Mouse (Mus musculus): ENCODE results near the gene Olfr1436. TPM values are rescaled to one million over a fixed set of nuclear protein-coding genes. Genes with fewer than 3 reads are reported as not detected.
"Not testable (repeated sequence)": the region's sequence is repeated elsewhere in the genome, so short reads cannot be mapped to it uniquely, and the experiment has no call there.

The Olfr1436 gene
- polyA plus RNA-seq (2015; fragmentation: Nextera tagmentation; extraction: Ambion mirVana) = not detected in 2 replicates

GRCm38 (mm10) chr19:12299030-12299429 lies at the start of gene Olfr1436:
Olfr1436 (minus strand) TSS chr19:12299130.
- not testable (repeated sequence) for H3K4me3 ChIP-seq (replicated peaks); H3K27ac ChIP-seq; ATAC-seq (ENCODE audit: insufficient read depth, low FRiP score, low read depth); H3K36me3 ChIP-seq; H3K4me2 ChIP-seq; H3K4me1 ChIP-seq; H3K27me3 ChIP-seq (replicated peaks); H3K9ac ChIP-seq; H3K9me3 ChIP-seq
- WGBS = 90% methylated on average over 1 of the region's 1 CpGs

DNA sequence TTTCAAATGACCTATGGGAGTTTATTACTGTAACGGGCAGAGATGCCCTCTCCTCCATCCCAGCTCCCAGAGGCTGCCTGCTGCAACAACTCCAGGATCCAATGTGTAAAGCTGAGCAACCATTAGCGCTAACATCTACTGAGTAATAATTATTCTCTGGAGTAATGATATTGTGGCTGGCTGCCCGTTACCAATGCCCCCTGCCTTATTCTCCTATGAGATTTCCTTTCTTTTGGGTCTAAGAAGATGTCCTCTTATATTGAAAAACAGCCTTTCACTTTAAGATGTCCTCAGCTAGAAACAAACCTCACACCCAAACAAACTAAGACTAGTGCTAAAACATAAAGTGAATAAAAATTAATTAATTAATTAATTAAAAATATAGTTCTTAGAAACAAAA lies 36.9 kb upstream of the Olfr1436 start, which contains the start of gene Olfr1438-ps1:
Gene Olfr1438-ps1 (minus strand): TSS at position 101 of the 400 bp plus-strand sequence.
- Histone ChIP-seq H3K4me1 (no peaks in the 10 kb centered on the region), H3K27ac (no peak within 1 kb of the TSS), H3K27me3 (replicated peaks) (no peaks in the 10 kb centered on the region), H3K4me2 (no peak within 1 kb of the TSS), H3K36me3 (no peaks in the 10 kb centered on the region), H3K9ac (no peak within 1 kb of the TSS), H3K9me3 (no peaks in the 10 kb centered on the region), H3K4me3 (replicated peaks) (no peak within 1 kb of the TSS)
- no peak for ATAC-seq (ENCODE audit: insufficient read depth, low FRiP score, low read depth)
- WGBS = 81% methylated on average over 3 of the region's 3 CpGs

GRCm38 (mm10) chr19:12325001-12325400 lies 26.1 kb upstream of the Olfr1436 start, which contains the start of gene Olfr1437:
Olfr1437 (minus strand) TSS chr19:12325101.
- no peaks in the 10 kb centered on the region for H3K36me3 ChIP-seq
- no peak within 1 kb of the TSS for H3K4me2 ChIP-seq
- H3K4me3 ChIP-seq (replicated peaks) = no peak within 1 kb of the TSS
- no peak within 1 kb of the TSS for H3K9ac ChIP-seq
- H3K9me3 ChIP-seq = no peaks in the 10 kb centered on the region
- H3K4me1 ChIP-seq = no peaks in the 10 kb centered on the region
- ATAC-seq (ENCODE audit: insufficient read depth, low FRiP score, low read depth) = no peak
- H3K27ac ChIP-seq = no peak within 1 kb of the TSS
- 87% methylated on average over 2 of the region's 2 CpGs for WGBS
- H3K27me3 ChIP-seq (replicated peaks) = no peaks in the 10 kb centered on the region

DNA sequence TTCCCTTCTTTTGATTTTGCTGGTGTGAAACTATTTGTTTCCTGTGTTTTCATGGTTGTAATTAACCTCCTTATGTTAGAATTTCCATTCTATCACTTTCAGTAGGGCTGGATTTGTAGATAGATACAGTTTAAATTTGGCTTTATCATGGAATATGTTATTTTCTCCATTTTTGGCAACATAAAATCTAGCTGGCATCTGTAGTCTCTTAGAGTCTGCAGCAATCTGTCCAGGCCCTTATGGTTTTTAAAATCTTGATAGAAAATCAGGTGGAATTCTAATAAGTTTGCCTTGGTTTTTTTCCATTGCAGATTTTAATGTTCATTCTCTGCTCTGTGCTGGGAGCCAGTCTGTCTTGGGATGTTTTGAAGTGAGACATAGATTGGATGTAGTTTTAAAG lies 6.0 kb downstream of the Olfr1436 start:
- no peaks in the 10 kb centered on the region for H3K4me1 ChIP-seq
- H3K27ac ChIP-seq = no peak overlapping the region
- no peak overlapping the region for H3K4me2 ChIP-seq
- no peaks in the 10 kb centered on the region for H3K9me3 ChIP-seq
- ATAC-seq (ENCODE audit: insufficient read depth, low FRiP score, low read depth) = no peak
- H3K27me3 ChIP-seq (replicated peaks) = no peaks in the 10 kb centered on the region
- H3K4me3 ChIP-seq (replicated peaks) = no peak overlapping the region
- H3K9ac ChIP-seq = no peak overlapping the region
- no peaks in the 10 kb centered on the region for H3K36me3 ChIP-seq

DNA sequence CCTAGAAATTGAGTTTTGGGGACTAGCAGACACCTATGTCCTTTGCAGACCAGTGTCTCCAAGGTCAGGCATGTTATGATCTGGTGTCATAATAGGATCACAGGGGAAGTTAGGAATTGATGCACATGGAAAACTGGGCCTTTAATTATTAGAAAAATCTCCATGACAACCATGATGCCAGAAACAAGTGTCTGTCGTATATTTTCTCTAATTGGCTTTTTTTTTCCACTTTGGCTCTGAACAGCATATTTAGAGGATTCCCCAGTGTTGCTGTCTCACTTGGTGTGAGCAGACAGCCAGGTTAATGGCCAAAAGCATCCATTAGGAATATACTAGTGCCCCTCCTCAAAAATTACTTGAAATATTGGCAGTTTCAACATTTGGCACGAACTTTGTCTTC lies 19.4 kb downstream of the Olfr1436 start, which contains the start of gene Olfr1434:
Gene Olfr1434 (plus strand): TSS at position 301 of the 400 bp plus-strand sequence.
- Histone ChIP-seq H3K27ac (no peak within 1 kb of the TSS), H3K4me3 (replicated peaks) (no peak within 1 kb of the TSS), H3K36me3 (no peaks in the 10 kb centered on the region), H3K4me1 (no peaks in the 10 kb centered on the region), H3K4me2 (no peak within 1 kb of the TSS), H3K9ac (no peak within 1 kb of the TSS), H3K9me3 (no peaks in the 10 kb centered on the region), H3K27me3 (replicated peaks) (no peaks in the 10 kb centered on the region)
- no peak for ATAC-seq (ENCODE audit: insufficient read depth, low FRiP score, low read depth)
- 79% methylated on average over 2 of the region's 2 CpGs for WGBS

DNA sequence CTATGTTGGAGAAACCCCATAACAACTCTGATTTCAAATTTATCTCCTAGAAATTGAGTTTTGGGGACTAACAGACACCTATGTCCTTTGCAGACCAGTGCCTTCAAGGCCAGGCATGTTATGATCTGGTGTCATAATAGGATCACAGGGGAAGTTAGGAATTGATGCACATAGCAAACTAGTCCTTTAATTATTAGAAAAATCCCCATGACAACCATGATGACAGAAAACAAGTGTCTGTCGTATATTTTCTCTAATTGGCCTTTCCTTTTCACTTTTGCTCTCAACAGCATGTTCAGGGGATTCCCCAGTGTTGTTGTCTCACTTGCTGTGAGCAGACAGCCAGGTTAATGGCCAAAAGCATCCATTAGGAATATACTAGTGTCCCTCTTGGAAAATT lies 38.2 kb downstream of the Olfr1436 start, which contains the start of gene Olfr235:
Gene Olfr235 (plus strand): TSS at position 301 of the 400 bp plus-strand sequence.
- Histone ChIP-seq H3K27ac (no peak within 1 kb of the TSS), H3K4me1 (no peaks in the 10 kb centered on the region), H3K36me3 (no peaks in the 10 kb centered on the region), H3K4me2 (no peak within 1 kb of the TSS), H3K9ac (no peak within 1 kb of the TSS), H3K27me3 (replicated peaks) (no peaks in the 10 kb centered on the region), H3K4me3 (replicated peaks) (no peak within 1 kb of the TSS), H3K9me3 (no peaks in the 10 kb centered on the region)
- no peak for ATAC-seq (ENCODE audit: insufficient read depth, low FRiP score, low read depth)
- WGBS = 59% methylated on average over 1 of the region's 1 CpGs

Other genes with a start within 250 kb of the Olfr1436 start
- not detected in 2 replicates for gene Olfr1424, start 236.4 kb downstream of the Olfr1436 start, polyA plus RNA-seq (2015; fragmentation: Nextera tagmentation; extraction: Ambion mirVana)
- not detected in 2 replicates for gene Olfr1425, start 221.4 kb downstream of the Olfr1436 start, polyA plus RNA-seq (2015; fragmentation: Nextera tagmentation; extraction: Ambion mirVana)
- not detected in 2 replicates for gene Olfr1426, start 207.1 kb downstream of the Olfr1436 start, polyA plus RNA-seq (2015; fragmentation: Nextera tagmentation; extraction: Ambion mirVana)
- gene Olfr1427, start 195.8 kb downstream of the Olfr1436 start, polyA plus RNA-seq (2015; fragmentation: Nextera tagmentation; extraction: Ambion mirVana) = not detected in 2 replicates
- not detected in 2 replicates for gene Olfr1428, start 183.2 kb downstream of the Olfr1436 start, polyA plus RNA-seq (2015; fragmentation: Nextera tagmentation; extraction: Ambion mirVana)
- not detected in 2 replicates for gene Olfr76, start 175.9 kb downstream of the Olfr1436 start, polyA plus RNA-seq (2015; fragmentation: Nextera tagmentation; extraction: Ambion mirVana)
- gene Olfr1555-ps1, start 129.0 kb downstream of the Olfr1436 start, polyA plus RNA-seq (2015; fragmentation: Nextera tagmentation; extraction: Ambion mirVana) = 0.04 and 0.06 TPM in 2 replicates
- not detected in 2 replicates for gene Olfr1431, start 98.5 kb downstream of the Olfr1436 start, polyA plus RNA-seq (2015; fragmentation: Nextera tagmentation; extraction: Ambion mirVana)
- gene Olfr1432, start 66.5 kb downstream of the Olfr1436 start, polyA plus RNA-seq (2015; fragmentation: Nextera tagmentation; extraction: Ambion mirVana) = not detected in 2 replicates
- not detected in 2 replicates for gene Olfr262, start 57.5 kb downstream of the Olfr1436 start, polyA plus RNA-seq (2015; fragmentation: Nextera tagmentation; extraction: Ambion mirVana)
- not detected in 2 replicates for gene Olfr235, start 38.1 kb downstream of the Olfr1436 start, polyA plus RNA-seq (2015; fragmentation: Nextera tagmentation; extraction: Ambion mirVana)
- not detected in 2 replicates for gene Olfr1434, start 19.3 kb downstream of the Olfr1436 start, polyA plus RNA-seq (2015; fragmentation: Nextera tagmentation; extraction: Ambion mirVana)
- gene Olfr1437, start 26.0 kb upstream of the Olfr1436 start, polyA plus RNA-seq (2015; fragmentation: Nextera tagmentation; extraction: Ambion mirVana) = not detected in 2 replicates
- not detected in 2 replicates for gene Olfr1438-ps1, start 36.8 kb upstream of the Olfr1436 start, polyA plus RNA-seq (2015; fragmentation: Nextera tagmentation; extraction: Ambion mirVana)
- not detected in 2 replicates for gene Olfr1440, start 88.1 kb upstream of the Olfr1436 start, polyA plus RNA-seq (2015; fragmentation: Nextera tagmentation; extraction: Ambion mirVana)
- not detected in 2 replicates for gene Olfr1441, start 118.3 kb upstream of the Olfr1436 start, polyA plus RNA-seq (2015; fragmentation: Nextera tagmentation; extraction: Ambion mirVana)
- gene Pfpl, start 128.8 kb upstream of the Olfr1436 start, polyA plus RNA-seq (2015; fragmentation: Nextera tagmentation; extraction: Ambion mirVana) = not detected in 2 replicates
- 1.2 and 1.3 TPM in 2 replicates for gene Mpeg1, start 161.6 kb upstream of the Olfr1436 start, polyA plus RNA-seq (2015; fragmentation: Nextera tagmentation; extraction: Ambion mirVana)
- gene Dtx4, start 202.3 kb upstream of the Olfr1436 start, polyA plus RNA-seq (2015; fragmentation: Nextera tagmentation; extraction: Ambion mirVana) = 14.7 and 18.6 TPM in 2 replicates
- gene Fam111a, start 246.6 kb upstream of the Olfr1436 start, polyA plus RNA-seq (2015; fragmentation: Nextera tagmentation; extraction: Ambion mirVana) = 20.5 and 21.1 TPM in 2 replicates